Mouse (Mus musculus) granulocyte monocyte progenitor cell, adult 5-6 weeks (primary cell): Measurements from ENCODE around the gene Slc16a14. TPM values are rescaled to one million over a fixed set of nuclear protein-coding genes. Genes with fewer than 3 reads are reported as not detected.

Experiments used
- ATAC-seq: replicated peaks from 2 replicates; pipeline ENCODE4 v1.8.0; 2016; ENCODE audit warnings: mild to moderate bottlenecking, moderate TSS enrichment, inconsistent platforms; ENCODE audit not compliant: poor library complexity, severe bottlenecking
- total RNA-seq, 2 experiments: library from RNA; stranded (forward) in 1 of 2; stranded (reverse) in 1 of 2; fragments of 200-712, 200-1000 nt in 1 of 2; fragments of >200 nt in 1 of 2; fragmentation: Nextera tagmentation in 1 of 2; gene quantifications; 2 replicates each; pipeline ENCODE4 v1.2.3; 2014 to 2017

Gene Slc16a14
- total RNA-seq, 2 experiments from 2014 or later: not detected

GRCm38 (mm10) chr1:84869498-84869897 lies 65.4 kb downstream of the Slc16a14 start:
- ATAC-seq: no peak

- ATAC-seq: no peak
Measured at GRCm38 (mm10) chr1:84868841-84869240, 66.1 kb downstream of the Slc16a14 start.

- no peak for ATAC-seq
Measured at GRCm38 (mm10) chr1:84868311-84868710, 66.6 kb downstream of the Slc16a14 start.

- ATAC-seq: no peak
Measured at GRCm38 (mm10) chr1:84866706-84867230, 68.2 kb downstream of the Slc16a14 start.

- ATAC-seq: no peak
Measured at GRCm38 (mm10) chr1:84866231-84866630, 68.7 kb downstream of the Slc16a14 start.

GRCm38 (mm10) chr1:84864645-84865044 lies 70.3 kb downstream of the Slc16a14 start:
- ATAC-seq: 0 out of 2 replicates have a peak, but pooled peaks have one; percentile 22

- no peak for ATAC-seq
Measured at GRCm38 (mm10) chr1:84861255-84861630, 73.7 kb downstream of the Slc16a14 start.

- ATAC-seq: no peak
Measured at GRCm38 (mm10) chr1:84860360-84861254, 74.3 kb downstream of the Slc16a14 start.

- no peak for ATAC-seq
Measured at GRCm38 (mm10) chr1:84859597-84859996, 75.3 kb downstream of the Slc16a14 start.

Other genes with a start within 250 kb of the Slc16a14 start
- not detected in 2 replicates for gene Dner, start 238.9 kb downstream of the Slc16a14 start, total RNA-seq (2014; fragmentation: Nextera tagmentation)
- not detected in 2 replicates for gene Dner, start 238.9 kb downstream of the Slc16a14 start, total RNA-seq (2017)
- gene Fbxo36, start 95.3 kb downstream of the Slc16a14 start, total RNA-seq (2014; fragmentation: Nextera tagmentation): 6.5 and 8.7 TPM in 2 replicates
- gene Fbxo36, start 95.3 kb downstream of the Slc16a14 start, total RNA-seq (2017): 0.41 and 0.78 TPM in 2 replicates
- 106 and 145 TPM in 2 replicates for gene Trip12, start 94.6 kb downstream of the Slc16a14 start, total RNA-seq (2014; fragmentation: Nextera tagmentation)
- 138 and 204 TPM in 2 replicates for gene Trip12, start 94.6 kb downstream of the Slc16a14 start, total RNA-seq (2017)
- gene Gm10553, start 165.0 kb upstream of the Slc16a14 start, total RNA-seq (2014; fragmentation: Nextera tagmentation): not detected in 2 replicates
- gene Gm10553, start 165.0 kb upstream of the Slc16a14 start, total RNA-seq (2017): not detected in 2 replicates
- 4.1 TPM in 1 of 2 replicates, not detected in the other for gene A530032D15Rik, start 174.7 kb upstream of the Slc16a14 start, total RNA-seq (2014; fragmentation: Nextera tagmentation)
- 6.4 and 10.0 TPM in 2 replicates for gene A530032D15Rik, start 174.7 kb upstream of the Slc16a14 start, total RNA-seq (2017)